Mouse (Mus musculus) gastrocnemius, postnatal 14 days (tissue): Measurements from ENCODE around the gene Gjb2. TPM values are rescaled to one million over a fixed set of nuclear protein-coding genes. Genes with fewer than 3 reads are reported as not detected.

Experiments used
- DNase-seq: peaks from one replicate; pipeline ENCODE4 v3.0.0; 2021; ENCODE audit warnings: mixed read lengths
- intact Hi-C: fragments of 180-260 bp; cut with DNase I; formaldehyde crosslinking; loops from one replicate; pipeline ENCODE4 v1.15.1; 2025; ENCODE audit warnings: low total_unique reads
- long read RNA-seq, 2 experiments: library from polyadenylated mRNA; stranded (forward); transcript quantifications; one replicate each; pipeline ENCODE4 v2.0.0; 2021
- total RNA-seq, 2 experiments: library from RNA; stranded (reverse); gene quantifications; 2 replicates each; pipeline ENCODE4 v1.2.3; 2021

The Gjb2 gene
- total RNA-seq = under 1 TPM; 0.40 to 0.55 TPM
- long read RNA-seq, experiment 1 = 0 reads
- long read RNA-seq, experiment 2 = 0 reads

GRCm38 (mm10) chr14:57104106-57105023 is at the start of gene Gjb2:
Gjb2 (minus strand) TSS chr14:57104702.
- intact Hi-C loops = no loop called here
- DNase-seq = peak; percentile 14

- intact Hi-C loops = no loop called here
- no peak for DNase-seq
Measured at GRCm38 (mm10) chr14:57145741-57146140, 41.2 kb upstream of the Gjb2 start.

GRCm38 (mm10) chr14:57135265-57135664 is 30.8 kb upstream of the Gjb2 start:
- intact Hi-C loops = no loop called here

GRCm38 (mm10) chr14:57133161-57133661 is 28.7 kb upstream of the Gjb2 start, which contains the start of gene Gjb6:
Gjb6 (minus strand) TSS chr14:57133611.
- DNase-seq = no peak
- intact Hi-C loops = no loop called here

More at GRCm38 (mm10) chr14:57135265-57135664, 30.8 kb upstream of the Gjb2 start:
- DNase-seq = no peak

- no peak for DNase-seq
- intact Hi-C loops = no loop called here
Measured at GRCm38 (mm10) chr14:57127383-57127782, 22.9 kb upstream of the Gjb2 start.

GRCm38 (mm10) chr14:57122295-57122694 is 17.8 kb upstream of the Gjb2 start:
- no peak for DNase-seq

GRCm38 (mm10) chr14:57115823-57116544 is 11.5 kb upstream of the Gjb2 start, which contains the start of gene Gm4491:
Gm4491 (minus strand) TSS chr14:57115883.
- DNase-seq = no peak
- intact Hi-C loops = no loop called here

More at GRCm38 (mm10) chr14:57122295-57122694, 17.8 kb upstream of the Gjb2 start:
- intact Hi-C loops = no loop called here

- DNase-seq = no peak
- intact Hi-C loops = no loop called here
Measured at GRCm38 (mm10) chr14:57109194-57109593, 4.7 kb upstream of the Gjb2 start.

- intact Hi-C loops = no loop called here
- no peak for DNase-seq
Measured at GRCm38 (mm10) chr14:57107916-57108315, 3.4 kb upstream of the Gjb2 start.

- intact Hi-C loops = no loop called here
- no peak for DNase-seq
Measured at GRCm38 (mm10) chr14:57107091-57107490, 2.6 kb upstream of the Gjb2 start.

GRCm38 (mm10) chr14:57105721-57106120 is 1.2 kb upstream of the Gjb2 start:
- intact Hi-C loops = no loop called here
- DNase-seq = no peak

GRCm38 (mm10) chr14:57105111-57105510 is 609 bp upstream of the Gjb2 start:
- no peak for DNase-seq
- intact Hi-C loops = no loop called here

- no peak for DNase-seq
Measured at GRCm38 (mm10) chr14:57103711-57104105, 794 bp downstream of the Gjb2 start.

GRCm38 (mm10) chr14:57103121-57103520 is 1.4 kb downstream of the Gjb2 start:
- DNase-seq = no peak
- intact Hi-C loops = no loop called here

More at GRCm38 (mm10) chr14:57103711-57104105, 794 bp downstream of the Gjb2 start:
- intact Hi-C loops = no loop called here

- no peak for DNase-seq
- intact Hi-C loops = no loop called here
Measured at GRCm38 (mm10) chr14:57101623-57102022, 2.9 kb downstream of the Gjb2 start.

- intact Hi-C loops = no loop called here
- DNase-seq = no peak
Measured at GRCm38 (mm10) chr14:57095855-57096254, 8.6 kb downstream of the Gjb2 start.

GRCm38 (mm10) chr14:57093029-57093428 is 11.5 kb downstream of the Gjb2 start:
- DNase-seq = no peak
- intact Hi-C loops = no loop called here

GRCm38 (mm10) chr14:57090001-57090400 is 14.5 kb downstream of the Gjb2 start:
- DNase-seq = no peak
- intact Hi-C loops = no loop called here

GRCm38 (mm10) chr14:57089107-57089506 is 15.4 kb downstream of the Gjb2 start:
- intact Hi-C loops = no loop called here
- DNase-seq = no peak

- no peak for DNase-seq
- intact Hi-C loops = no loop called here
Measured at GRCm38 (mm10) chr14:57084180-57084668, 20.3 kb downstream of the Gjb2 start.
